Mouse (Mus musculus) CD4-positive, CD25-positive, alpha-beta regulatory T cell (primary cell): ENCODE data around the gene Gpatch8. TPM values are rescaled to one million over a fixed set of nuclear protein-coding genes. Genes with fewer than 3 reads are reported as not detected.

Experiments
- polyA plus RNA-seq: library from polyadenylated mRNA; unstranded; fragments of 100-300 nt; shearing (Covaris generic); gene quantifications from one replicate; pipeline ENCODE4 v1.2.1, GENCODE M21; 2017

Gpatch8 gene
- polyA plus RNA-seq = 66.8 TPM

GRCm38 (mm10) chr11:102556031-102556715 lies at the start of gene Gpatch8:
Gene Gpatch8, minus strand, starts transcription at chr11:102556392.

DNA sequence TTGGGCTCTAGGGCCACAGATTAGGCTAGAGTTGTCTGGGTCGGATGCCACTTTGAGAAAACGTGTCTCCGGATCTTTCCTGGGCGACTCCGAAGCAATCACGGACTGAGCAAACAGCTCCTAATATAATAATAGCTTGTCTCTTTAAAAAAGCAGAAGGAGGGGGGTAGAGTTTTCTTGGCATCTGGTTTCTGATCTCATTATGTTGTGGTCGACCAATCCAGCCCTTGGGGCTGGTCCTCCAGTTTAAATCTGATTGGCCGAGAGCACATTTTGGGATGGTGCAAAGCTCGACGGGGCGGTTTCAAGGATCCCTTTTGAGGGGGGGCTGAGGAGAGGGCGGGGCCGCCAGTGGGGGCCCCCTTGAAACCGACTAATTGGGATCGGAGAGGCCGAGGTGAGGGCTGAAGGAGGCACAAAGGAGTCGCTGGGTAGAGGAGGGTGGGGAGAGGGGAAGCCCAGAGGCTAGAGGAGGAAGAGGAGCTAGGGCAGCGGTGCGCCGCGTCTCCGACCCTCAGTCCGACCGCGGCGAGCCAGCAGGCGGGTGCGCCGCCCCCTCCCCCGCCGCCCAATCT lies 47.9 kb upstream of the Gpatch8 start, which contains the start of gene Fzd2:
Gene Fzd2, plus strand, starts transcription at position 387 of the 575 bp plus-strand sequence.

DNA sequence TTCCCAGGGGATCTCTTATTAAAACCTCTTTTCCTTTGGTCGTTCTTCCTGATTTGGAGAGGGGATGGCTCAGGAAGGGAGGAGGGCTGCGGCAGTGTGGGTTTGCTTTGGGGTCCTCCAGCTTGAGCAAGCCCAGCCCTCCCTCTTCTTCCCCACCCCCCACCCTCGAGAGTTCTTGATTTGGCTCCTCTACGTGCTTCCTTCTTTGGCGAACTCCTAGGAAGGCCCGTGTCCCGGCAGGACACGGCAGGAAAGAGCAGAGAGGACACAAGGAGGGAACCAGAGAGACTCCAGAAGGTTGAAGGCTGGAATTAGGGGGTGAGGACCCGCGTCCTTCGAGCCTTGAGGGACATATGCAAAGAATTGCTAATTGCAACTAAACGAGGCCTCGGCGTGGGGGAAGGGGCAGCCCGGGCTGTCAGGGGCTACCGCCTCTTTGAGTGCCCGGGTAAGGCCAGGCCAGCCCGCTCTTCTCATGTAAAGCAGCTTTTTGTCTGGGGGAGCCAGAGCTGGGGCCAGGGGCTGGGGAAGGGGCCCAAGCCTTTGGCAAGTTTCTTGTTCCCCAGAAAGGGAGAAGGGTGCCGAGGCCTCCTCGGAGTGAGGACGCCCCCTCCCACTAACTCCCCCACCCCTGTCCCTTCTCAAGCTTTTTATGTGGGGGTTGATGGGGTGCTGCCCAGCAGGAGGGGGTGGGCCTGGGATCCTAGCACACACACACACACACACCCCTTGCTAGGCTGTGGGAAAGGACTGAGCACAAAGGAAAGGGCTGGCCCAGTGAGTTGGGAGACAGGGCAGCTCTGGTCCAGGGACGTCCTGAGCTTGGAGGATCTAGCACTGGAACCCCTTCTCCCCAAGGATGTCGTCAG lies 23.2 kb upstream of the Gpatch8 start, which contains the start of gene Gm11627:
Gene Gm11627, minus strand, starts transcription at position 297 of the 869 bp plus-strand sequence.

DNA sequence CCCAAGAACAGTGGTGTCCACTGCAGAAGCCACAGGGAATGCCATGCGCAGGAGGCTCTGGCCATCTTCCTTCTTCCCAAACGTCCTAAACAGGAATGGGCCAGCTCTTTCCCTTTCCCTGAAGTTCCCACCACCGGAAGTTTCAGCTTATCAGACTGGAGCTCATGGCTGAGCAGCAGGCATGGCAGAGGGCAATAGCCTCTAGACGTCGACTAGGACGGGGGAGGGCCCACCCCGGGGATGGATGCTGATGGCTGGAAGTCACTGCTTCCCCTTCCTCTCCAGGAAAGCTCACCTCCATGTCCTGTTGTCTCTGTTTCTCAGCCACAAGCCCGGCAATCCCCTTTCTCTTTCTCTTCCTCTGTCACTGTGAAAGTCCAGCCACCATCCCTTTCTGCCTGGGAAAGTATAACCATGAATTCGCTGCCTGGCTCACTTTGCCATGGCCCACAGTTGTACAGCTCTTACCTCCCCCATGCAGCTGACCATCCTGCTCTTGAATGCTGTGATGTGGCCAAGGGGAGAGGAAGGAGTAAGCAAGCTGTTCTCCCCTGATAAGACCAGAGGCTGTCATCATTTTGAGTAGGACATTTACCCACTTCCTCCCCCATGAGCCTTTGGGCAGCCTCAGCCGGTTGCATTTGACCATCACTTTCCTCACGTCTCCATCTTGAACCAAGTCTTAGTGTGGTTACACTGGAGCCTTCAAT lies 86.4 kb downstream of the Gpatch8 start, which contains the start of gene Itga2b:
Gene Itga2b, minus strand, starts transcription at position 475 of the 710 bp plus-strand sequence.

GRCm38 (mm10) chr11:102447497-102447896 lies 108.7 kb downstream of the Gpatch8 start, which contains the start of gene Fam171a2:
Gene Fam171a2, minus strand, starts transcription at chr11:102447682.

DNA sequence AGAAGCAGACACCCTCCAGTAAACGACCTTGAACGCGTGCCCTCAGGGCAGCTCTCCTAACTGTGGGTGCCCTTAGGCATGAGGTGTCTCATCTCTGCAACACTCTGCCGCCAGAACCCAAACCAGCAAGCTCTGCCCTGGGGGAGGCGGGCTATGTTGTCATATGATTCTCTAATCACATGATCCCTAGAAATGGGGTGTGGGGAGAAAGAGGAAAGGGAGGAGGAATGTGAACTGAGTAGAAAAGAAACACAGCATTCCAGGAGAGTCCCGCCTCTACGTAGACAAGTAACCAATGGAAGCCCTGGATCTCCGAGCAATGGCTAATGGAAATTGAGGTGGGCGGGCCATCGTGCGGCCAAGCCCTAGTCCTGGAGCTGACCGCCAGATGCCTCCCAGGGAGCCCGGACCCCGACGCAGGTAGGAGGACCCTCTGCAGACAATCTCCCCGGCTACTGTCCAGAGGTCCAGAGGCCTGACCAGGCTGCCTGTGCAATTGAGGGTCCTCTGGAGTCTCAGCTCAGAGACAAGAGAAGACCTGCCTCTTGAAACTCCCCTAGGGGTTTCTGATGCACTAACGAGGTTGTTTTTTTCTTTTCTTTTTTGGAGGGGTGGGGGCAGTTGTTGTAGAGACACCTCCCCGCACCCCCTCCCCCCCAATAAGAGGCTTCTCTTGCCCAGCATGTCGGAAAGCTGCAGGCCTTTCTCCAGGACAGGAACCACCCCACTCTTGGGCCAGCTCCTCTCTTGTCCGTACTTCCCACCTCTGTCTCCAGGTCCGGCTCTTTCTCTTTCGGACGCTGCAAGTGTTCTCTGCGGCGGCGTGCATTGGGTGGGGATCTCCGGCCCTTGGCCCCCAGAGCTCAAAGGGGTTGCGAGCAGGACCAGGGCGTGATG lies 125.8 kb downstream of the Gpatch8 start, which contains the start of gene Grn:
Gene Grn, plus strand, starts transcription at position 195 of the 897 bp plus-strand sequence.

Other genes starting within 250 kb of the Gpatch8 start
- 138 TPM for gene Ubtf, start 236.7 kb downstream of the Gpatch8 start, polyA plus RNA-seq
- 0.13 TPM for gene Slc4a1, start 190.2 kb downstream of the Gpatch8 start, polyA plus RNA-seq
- 28.6 TPM for gene Rundc3a, start 163.0 kb downstream of the Gpatch8 start, polyA plus RNA-seq
- gene Slc25a39, start 148.4 kb downstream of the Gpatch8 start, polyA plus RNA-seq = 84.5 TPM
- gene Grn, start 126.1 kb downstream of the Gpatch8 start, polyA plus RNA-seq = 35.7 TPM
- not detected for gene Fam171a2, start 108.7 kb downstream of the Gpatch8 start, polyA plus RNA-seq
- 1.3 TPM for gene Itga2b, start 86.3 kb downstream of the Gpatch8 start, polyA plus RNA-seq
- gene Gm11627, start 23.1 kb upstream of the Gpatch8 start, polyA plus RNA-seq = not detected
- gene Fzd2, start 48.0 kb upstream of the Gpatch8 start, polyA plus RNA-seq = not detected
- gene Meioc, start 107.3 kb upstream of the Gpatch8 start, polyA plus RNA-seq = not detected
- 32.9 TPM for gene Ccdc43, start 141.4 kb upstream of the Gpatch8 start, polyA plus RNA-seq
- 0.17 TPM for gene Adam11, start 205.0 kb upstream of the Gpatch8 start, polyA plus RNA-seq